Mouse (Mus musculus): Measurements from ENCODE around the gene Fbxl18.

Gene Fbxl18

DNA sequence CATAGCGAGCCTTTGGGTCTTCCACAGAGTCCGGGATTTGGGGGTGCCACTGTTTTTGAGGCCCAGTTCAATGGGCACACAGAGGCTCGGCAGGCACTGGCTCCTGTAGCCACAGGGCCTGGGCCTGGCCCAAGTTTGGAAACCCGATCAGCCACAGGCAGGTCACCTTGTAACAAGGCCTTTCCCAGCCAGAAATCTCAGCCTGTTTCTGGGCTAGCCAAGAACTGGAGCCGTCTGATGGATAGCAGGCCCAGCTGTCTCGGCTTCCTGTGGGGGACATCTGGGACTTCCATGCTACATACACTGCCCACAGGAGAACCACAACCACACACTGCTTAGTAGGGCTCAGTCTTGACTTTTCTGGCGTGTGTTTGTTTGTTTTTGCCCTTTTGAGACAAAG is 21.4 kb upstream of the Fbxl18 start:
- in situ Hi-C loops (cut with MboI, MseI) = no loop called here

DNA sequence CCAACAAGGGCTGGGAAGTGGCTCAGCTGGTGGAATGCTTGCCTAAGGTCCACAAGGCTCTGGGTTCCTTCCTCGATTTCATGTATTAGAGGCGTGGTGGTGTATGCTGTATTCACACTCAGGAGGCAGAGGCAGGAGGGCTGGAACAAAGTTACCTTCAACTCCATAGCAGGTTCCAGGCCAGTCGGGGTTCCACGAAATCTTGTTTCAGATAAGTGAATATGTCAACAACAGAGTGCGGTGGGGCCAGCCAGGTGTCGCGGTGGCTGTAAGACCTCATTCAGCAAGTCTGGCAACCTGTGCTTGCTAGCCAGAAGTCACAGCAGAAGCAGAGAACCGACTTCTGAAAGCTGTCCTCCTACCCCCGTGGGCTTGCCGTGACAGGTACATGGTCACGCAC is 20.0 kb upstream of the Fbxl18 start:
- in situ Hi-C loops (cut with MboI, MseI) = no loop called here

- in situ Hi-C loops (cut with MboI, MseI) = no loop called here
Measured at GRCm38 (mm10) chr5:142912739-142913138, 17.5 kb upstream of the Fbxl18 start.

DNA sequence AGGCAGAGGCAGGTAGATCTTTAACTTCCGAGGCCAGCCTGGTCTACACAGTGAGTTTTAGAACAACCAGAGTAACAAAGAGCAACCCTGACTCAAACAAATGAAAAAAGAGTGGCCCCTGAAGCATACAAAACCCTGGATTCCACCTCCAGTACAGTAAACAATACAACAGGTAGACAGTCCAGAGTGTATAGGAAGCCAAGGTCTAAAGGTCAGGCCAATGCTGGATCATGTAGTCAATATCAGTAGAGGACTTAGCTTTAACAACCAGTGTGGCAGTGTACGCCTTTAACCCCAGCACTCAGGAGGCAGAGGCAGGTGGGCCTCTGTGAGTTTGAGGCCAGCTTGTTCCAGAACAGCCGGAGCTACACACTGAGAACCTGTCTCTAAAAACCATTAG is 17.1 kb upstream of the Fbxl18 start:
- in situ Hi-C loops (cut with MboI, MseI) = no loop called here

GRCm38 (mm10) chr5:142911629-142912028 is 16.4 kb upstream of the Fbxl18 start:
- in situ Hi-C loops (cut with MboI, MseI) = no loop called here

- in situ Hi-C loops (cut with MboI, MseI) = no loop called here
Measured at GRCm38 (mm10) chr5:142909576-142910278, 14.5 kb upstream of the Fbxl18 start.

- in situ Hi-C loops (cut with MboI, MseI) = no loop called here
Measured at GRCm38 (mm10) chr5:142908941-142909575, 13.8 kb upstream of the Fbxl18 start.

DNA sequence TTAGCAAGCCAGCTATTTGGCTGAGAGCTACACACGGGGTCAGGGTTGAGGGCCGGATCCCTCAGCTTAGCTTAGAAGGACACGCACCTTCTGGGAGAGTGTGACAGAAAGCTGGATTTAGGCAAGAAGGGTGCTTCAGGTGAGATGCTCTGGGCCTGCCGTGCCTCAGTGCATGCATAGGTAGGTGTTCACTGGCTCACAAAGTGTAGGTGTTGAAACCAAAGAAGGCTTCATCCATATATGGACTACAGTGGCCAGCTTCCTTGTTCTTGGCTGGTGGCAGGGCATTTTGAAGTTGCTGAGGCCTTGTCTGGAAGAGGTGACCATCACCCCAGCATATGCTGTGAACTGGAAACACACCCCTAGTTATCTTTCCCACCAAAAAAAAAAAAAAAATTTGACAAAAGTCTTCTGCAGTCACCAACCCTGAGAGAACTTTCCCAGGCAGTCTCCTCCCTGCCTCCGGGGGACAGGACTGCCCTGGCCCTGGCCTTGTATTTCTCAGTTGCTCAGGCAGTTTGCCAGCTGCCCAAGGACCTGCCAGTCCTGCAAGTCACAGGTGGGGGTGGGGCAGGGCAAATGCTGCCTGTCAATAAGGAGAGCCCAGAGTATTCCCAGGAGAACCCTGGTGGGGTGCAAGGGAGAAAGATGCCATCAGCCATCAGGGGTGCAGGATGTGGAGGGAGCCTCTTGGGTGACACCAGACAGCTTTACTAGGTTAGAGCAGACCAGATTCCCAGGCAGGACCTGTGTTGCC is 12.8 kb upstream of the Fbxl18 start:
- in situ Hi-C loops (cut with MboI, MseI) = no loop called here

DNA sequence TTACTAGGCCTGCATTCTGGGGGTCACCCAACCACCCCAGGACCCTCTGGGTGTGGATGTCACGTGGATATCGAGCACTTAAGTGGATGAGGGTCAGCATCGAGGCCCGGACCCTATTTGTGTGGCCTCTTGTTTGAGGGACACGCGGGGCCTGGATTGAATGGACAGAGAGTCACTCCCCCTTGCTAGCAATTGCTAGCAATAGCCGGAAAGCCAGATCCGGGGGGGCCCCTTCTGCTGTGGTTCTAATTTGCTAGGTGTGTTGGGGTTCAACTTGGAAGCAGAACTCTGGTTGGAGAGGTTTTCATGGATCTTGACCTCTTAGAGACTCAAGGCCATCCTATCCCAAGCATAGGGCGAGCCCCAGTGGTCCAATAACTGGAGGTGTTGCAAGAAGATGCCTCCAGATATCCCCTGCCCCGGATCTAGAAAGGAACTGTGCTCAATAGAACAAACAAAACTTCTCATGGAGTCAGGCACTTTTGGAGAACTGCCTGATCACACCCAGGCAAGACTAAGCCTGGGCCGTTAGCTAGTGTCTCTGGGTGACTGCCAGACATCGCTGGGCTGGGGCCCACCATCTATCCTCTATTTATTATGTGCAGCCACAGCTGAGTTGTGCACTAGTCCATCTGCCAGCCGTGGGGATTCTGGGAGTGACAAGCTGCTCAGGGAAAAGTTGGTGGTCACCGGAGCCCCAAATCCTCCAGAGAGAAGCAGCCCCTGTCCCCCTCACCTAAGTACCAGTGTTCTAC is 12.0 kb upstream of the Fbxl18 start:
- in situ Hi-C loops (cut with MboI, MseI) = no loop called here

- in situ Hi-C loops (cut with MboI, MseI) = no loop called here
Measured at GRCm38 (mm10) chr5:142906532-142907047, 11.4 kb upstream of the Fbxl18 start, which contains the start of gene Actb. TSS of gene Actb (minus strand) at chr5:142906754.

DNA sequence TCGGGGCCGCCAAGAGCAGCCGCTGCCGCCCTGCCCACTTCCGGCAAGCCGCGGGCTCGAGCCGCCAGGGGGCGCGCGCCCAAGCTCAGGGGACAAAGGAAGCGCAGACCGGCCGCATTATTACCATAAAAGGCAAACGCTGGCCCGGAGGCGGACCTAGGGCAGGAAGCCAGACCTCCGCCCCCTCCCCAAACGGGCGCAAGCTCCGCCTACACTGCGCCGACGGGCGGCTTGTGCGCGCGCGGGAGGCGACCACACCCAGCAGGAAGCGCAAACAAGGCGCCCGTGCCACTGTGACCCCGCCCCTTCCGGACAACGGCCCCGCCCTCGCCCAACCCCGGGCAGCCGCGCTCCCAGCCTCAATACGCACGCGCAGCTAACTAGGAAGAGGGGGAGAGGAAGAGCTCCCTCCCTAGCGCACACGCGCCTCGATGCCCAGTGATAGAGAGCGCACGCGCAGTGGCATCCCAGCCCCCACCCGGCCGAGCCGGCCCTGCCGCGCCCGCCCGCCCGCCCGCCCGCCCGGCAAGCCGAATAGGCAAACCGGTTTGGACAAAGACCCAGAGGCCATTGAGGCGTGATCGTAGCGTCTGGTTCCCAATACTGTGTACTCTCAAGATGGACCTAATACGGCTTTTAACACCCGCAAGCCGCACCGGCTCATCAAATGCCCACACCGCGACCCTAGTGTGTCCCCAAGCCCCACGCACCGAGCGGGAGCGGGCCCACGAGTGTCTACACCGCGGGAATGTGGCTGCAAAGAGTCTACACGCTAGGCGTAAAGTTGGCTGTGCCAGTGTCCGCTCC is 10.7 kb upstream of the Fbxl18 start:
- in situ Hi-C loops (cut with MboI, MseI) = no loop called here

DNA sequence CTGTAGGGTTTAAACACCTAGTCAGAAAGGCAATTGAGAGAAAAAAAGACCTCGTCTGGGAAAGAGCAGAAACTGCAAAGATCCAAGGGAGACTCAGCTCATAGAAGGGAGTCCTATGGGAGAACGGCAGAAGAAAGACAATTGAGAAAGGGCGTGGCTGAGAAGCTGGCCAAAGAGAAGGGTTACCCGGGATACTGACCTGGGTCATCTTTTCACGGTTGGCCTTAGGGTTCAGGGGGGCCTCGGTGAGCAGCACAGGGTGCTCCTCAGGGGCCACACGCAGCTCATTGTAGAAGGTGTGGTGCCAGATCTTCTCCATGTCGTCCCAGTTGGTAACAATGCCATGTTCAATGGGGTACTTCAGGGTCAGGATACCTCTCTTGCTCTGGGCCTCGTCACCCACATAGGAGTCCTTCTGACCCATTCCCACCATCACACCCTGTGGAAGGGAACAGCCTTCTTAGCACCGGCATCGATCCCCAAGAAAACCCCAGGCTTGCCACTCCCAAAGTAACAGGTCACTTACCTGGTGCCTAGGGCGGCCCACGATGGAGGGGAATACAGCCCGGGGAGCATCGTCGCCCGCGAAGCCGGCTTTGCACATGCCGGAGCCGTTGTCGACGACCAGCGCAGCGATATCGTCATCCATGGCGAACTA is 9.9 kb upstream of the Fbxl18 start:
- in situ Hi-C loops (cut with MboI, MseI) = no loop called here

DNA sequence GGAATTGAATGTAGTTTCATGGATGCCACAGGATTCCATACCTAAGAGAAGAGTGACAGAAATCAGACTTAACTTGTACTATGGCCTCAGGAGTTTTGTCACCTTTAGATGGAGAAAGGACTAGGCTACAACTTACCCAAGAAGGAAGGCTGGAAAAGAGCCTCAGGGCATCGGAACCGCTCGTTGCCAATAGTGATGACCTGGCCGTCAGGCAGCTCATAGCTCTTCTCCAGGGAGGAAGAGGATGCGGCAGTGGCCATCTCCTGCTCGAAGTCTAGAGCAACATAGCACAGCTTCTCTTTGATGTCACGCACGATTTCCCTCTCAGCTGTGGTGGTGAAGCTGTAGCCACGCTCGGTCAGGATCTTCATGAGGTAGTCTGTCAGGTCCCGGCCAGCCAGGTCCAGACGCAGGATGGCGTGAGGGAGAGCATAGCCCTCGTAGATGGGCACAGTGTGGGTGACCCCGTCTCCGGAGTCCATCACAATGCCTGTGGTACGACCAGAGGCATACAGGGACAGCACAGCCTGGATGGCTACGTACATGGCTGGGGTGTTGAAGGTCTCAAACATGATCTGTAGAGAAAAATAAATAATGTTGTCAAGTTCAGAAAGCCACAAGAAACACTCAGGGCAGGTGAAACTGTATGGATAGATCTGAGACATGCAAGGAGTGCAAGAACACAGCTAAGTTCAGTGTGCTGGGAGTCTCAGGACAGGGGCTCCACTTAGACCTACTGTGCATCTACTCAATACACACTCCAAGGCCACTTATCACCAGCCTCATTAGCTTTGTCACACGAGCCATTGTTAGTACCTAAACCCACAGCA is 9.2 kb upstream of the Fbxl18 start:
- in situ Hi-C loops (cut with MboI, MseI) = no loop called here

DNA sequence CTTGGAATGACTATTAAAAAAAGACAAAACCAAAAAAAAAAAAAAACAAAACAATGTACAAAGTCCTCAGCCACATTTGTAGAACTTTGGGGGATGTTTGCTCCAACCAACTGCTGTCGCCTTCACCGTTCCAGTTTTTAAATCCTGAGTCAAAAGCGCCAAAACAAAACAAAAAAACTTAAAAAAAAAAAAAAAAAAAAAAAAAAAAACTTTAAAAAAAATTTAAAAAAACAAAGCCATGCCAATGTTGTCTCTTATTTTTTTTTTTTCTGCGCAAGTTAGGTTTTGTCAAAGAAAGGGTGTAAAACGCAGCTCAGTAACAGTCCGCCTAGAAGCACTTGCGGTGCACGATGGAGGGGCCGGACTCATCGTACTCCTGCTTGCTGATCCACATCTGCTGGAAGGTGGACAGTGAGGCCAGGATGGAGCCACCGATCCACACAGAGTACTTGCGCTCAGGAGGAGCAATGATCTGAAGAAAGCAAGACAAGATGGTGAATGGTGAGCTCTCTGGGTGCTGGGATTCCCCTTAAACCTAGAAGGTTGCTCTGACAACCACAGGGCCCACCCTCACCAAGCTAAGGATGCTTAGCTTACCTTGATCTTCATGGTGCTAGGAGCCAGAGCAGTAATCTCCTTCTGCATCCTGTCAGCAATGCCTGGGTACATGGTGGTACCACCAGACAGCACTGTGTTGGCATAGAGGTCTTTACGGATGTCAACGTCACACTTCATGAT is 8.4 kb upstream of the Fbxl18 start:
- in situ Hi-C loops (cut with MboI, MseI) = no loop called here

- in situ Hi-C loops (cut with MboI, MseI) = no loop called here
Measured at GRCm38 (mm10) chr5:142902506-142903314, 7.5 kb upstream of the Fbxl18 start.

DNA sequence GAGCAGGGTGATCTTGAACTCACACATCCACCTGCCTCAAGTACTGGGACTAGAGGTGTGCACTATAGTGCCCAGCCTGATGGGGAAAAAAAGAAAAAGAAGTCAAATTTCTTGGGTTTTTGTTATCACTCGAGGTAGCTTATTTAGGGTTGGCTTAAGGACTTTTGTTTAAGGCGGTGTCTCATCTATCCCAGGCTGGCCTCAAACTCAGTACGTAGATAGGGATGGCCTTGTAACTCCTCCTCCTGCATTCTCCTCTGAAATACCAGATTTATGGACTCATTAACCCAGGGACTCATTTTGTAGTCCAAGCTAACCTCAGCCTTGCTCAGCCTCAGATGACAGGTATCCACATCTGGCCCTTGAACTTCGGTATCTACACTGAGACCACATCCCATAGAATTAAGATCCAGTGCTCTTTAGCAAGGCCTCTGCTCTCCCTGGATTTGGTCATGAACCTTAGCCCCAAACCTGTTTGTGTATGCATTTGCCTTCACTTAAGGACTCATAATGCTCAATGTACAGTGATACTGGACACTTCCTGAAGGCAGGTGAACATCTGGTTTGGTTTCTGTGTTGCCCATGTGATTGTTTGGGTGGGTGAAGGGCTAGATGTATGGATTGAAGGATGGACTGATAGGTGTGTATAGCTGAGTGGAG is 6.8 kb upstream of the Fbxl18 start:
- in situ Hi-C loops (cut with MboI, MseI) = no loop called here

DNA sequence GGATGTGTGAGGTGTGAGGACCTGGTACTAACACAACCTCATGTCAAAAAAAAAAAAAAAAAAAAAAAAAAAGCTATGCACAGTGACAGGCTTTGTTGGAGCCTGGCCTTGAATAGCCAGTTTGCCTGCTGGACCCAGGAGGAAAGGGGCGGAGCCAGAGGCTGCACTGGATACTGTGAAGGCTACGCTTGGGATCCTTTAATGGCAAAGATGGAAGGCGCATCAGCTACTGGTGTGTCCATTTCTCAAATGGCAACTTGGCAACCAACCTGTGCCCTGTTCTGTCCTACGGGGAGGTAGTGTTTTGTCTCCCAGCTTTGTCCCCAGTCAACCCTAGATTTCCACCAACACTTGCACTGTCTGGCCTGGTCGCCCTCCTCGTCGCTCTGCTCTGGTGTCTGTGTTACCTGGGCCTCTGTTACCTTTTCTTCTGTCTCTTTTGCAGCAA is 6.2 kb upstream of the Fbxl18 start:
- in situ Hi-C loops (cut with MboI, MseI) = no loop called here
